Mouse (Mus musculus): ENCODE results near the gene Slc39a11. TPM values are rescaled to one million over a fixed set of nuclear protein-coding genes. Genes with fewer than 3 reads are reported as not detected.

Slc39a11 gene
- polyA plus RNA-seq, 1 experiment from 2014 or later = 38.5 TPM

- H3K9me3 ChIP-seq (replicated peaks; ENCODE audit: control insufficient read depth, low read length, poor library complexity, severe bottlenecking) = no peaks in the 10 kb centered on the region
- WGBS = 85% methylated on average over 8 of the region's 8 CpGs
- H3K36me3 ChIP-seq (ENCODE audit: control insufficient read depth, insufficient read depth, low read length) = no peaks in the 10 kb centered on the region
- no peak overlapping the region for H3K4me2 ChIP-seq (ENCODE audit: low read length)
- H3K4me1 ChIP-seq (ENCODE audit: control insufficient read depth, insufficient read depth, low read length) = peaks cover 3% of the 10 kb centered on the region; the same call in 1 of the 2 replicates
- ATAC-seq = no peak
- no peak overlapping the region for H3K4me3 ChIP-seq (ENCODE audit: low read depth, low read length)
- H3K27me3 ChIP-seq (ENCODE audit: control insufficient read depth, insufficient read depth, low read depth, low read length) = no peaks in the 10 kb centered on the region
- no peak overlapping the region for H3K27ac ChIP-seq (ENCODE audit: low read length)
- no peak overlapping the region for H3K9ac ChIP-seq (ENCODE audit: low read depth, low read length)
Measured at GRCm38 (mm10) chr11:113274037-113274436, 375.8 kb downstream of the Slc39a11 start.

- Histone ChIP-seq H3K4me1 (ENCODE audit: control insufficient read depth, insufficient read depth, low read length) (no peaks in the 10 kb centered on the region; the same call in 1 of the 2 replicates), H3K9me3 (replicated peaks; ENCODE audit: control insufficient read depth, low read length, poor library complexity, severe bottlenecking) (no peaks in the 10 kb centered on the region), H3K4me3 (ENCODE audit: low read depth, low read length) (no peak overlapping the region), H3K36me3 (ENCODE audit: control insufficient read depth, insufficient read depth, low read length) (no peaks in the 10 kb centered on the region), H3K9ac (ENCODE audit: low read depth, low read length) (no peak overlapping the region), H3K27ac (ENCODE audit: low read length) (no peak overlapping the region), H3K4me2 (ENCODE audit: low read length) (no peak overlapping the region), H3K27me3 (ENCODE audit: control insufficient read depth, insufficient read depth, low read depth, low read length) (no peaks in the 10 kb centered on the region)
- 60% methylated on average over 6 of the region's 6 CpGs for WGBS
- no peak for ATAC-seq
Measured at GRCm38 (mm10) chr11:113271857-113272256, 378.0 kb downstream of the Slc39a11 start.

- H3K27me3 ChIP-seq (ENCODE audit: control insufficient read depth, insufficient read depth, low read depth, low read length) = no peaks in the 10 kb centered on the region
- no peaks in the 10 kb centered on the region for H3K9me3 ChIP-seq (replicated peaks; ENCODE audit: control insufficient read depth, low read length, poor library complexity, severe bottlenecking)
- no peak overlapping the region for H3K9ac ChIP-seq (ENCODE audit: low read depth, low read length)
- H3K4me3 ChIP-seq (ENCODE audit: low read depth, low read length) = no peak overlapping the region
- H3K4me2 ChIP-seq (ENCODE audit: low read length) = no peak overlapping the region
- 94% methylated on average over 8 of the region's 8 CpGs for WGBS
- no peak for ATAC-seq
- no peaks in the 10 kb centered on the region for H3K36me3 ChIP-seq (ENCODE audit: control insufficient read depth, insufficient read depth, low read length)
- no peaks in the 10 kb centered on the region; the same call in 1 of the 2 replicates for H3K4me1 ChIP-seq (ENCODE audit: control insufficient read depth, insufficient read depth, low read length)
- H3K27ac ChIP-seq (ENCODE audit: low read length) = no peak overlapping the region
Measured at GRCm38 (mm10) chr11:113268831-113269319, 381.0 kb downstream of the Slc39a11 start.

DNA sequence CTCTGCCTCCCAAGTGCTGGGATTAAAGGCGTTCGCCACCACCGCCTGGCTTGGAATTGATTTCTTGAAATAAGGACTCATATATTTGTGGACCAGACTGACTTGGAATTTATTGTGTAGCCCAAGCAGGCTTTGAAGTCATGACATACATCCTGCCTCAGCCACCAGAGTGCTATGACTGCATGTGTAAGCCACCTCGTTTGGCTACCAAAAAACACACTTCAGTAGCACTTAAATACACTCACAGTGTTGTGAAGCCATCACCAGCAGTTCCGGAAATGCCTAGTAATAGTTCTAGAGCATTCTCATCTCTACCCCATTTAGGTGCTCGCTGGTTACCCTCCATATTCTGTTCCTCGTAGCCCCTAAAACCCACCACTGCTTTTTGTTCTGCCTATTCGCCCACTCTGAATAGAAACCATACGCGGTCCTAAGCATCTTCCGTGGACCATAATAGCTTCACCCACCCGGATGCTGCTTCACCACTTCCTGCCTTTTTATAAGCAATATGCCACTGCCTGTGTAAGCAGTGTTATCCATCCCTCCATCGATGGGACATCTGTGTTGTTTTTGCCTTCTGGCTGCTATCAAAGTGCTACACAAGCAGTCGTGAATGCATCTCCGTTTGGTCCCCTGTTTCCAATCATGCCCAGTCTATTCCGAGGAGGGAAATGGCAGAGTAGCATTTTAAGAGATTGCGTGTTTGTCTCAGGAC is 382.2 kb downstream of the Slc39a11 start:
- H3K4me1 ChIP-seq (ENCODE audit: control insufficient read depth, insufficient read depth, low read length) = no peaks in the 10 kb centered on the region; the same call in 1 of the 2 replicates
- H3K27me3 ChIP-seq (ENCODE audit: control insufficient read depth, insufficient read depth, low read depth, low read length) = no peaks in the 10 kb centered on the region
- ATAC-seq = no peak
- no peak overlapping the region for H3K27ac ChIP-seq (ENCODE audit: low read length)
- no peaks in the 10 kb centered on the region for H3K36me3 ChIP-seq (ENCODE audit: control insufficient read depth, insufficient read depth, low read length)
- no peak overlapping the region for H3K4me2 ChIP-seq (ENCODE audit: low read length)
- H3K4me3 ChIP-seq (ENCODE audit: low read depth, low read length) = no peak overlapping the region
- WGBS = 86% methylated on average over 17 of the region's 17 CpGs
- no peak overlapping the region for H3K9ac ChIP-seq (ENCODE audit: low read depth, low read length)
- no peaks in the 10 kb centered on the region for H3K9me3 ChIP-seq (replicated peaks; ENCODE audit: control insufficient read depth, low read length, poor library complexity, severe bottlenecking)

DNA sequence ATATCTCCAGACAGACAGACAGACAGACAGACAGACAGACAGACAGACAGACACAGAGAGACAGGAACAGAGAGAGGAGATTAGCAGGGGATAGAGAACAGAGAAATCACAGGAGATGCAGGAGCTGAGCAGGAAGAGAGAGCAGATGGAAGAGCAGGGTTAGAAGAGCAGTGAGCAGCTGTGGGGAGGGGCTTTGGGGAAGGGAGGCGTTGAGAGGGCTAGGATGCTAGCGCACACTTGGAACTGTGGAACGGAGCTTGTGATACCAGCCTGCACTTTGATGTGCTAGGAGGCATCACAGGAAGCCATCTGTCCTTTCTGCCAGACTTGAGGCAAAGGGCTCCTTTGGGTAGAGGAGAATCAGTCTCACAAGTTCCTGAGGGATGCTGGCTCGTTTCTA is 383.2 kb downstream of the Slc39a11 start:
- Histone ChIP-seq H3K4me1 (ENCODE audit: control insufficient read depth, insufficient read depth, low read length) (no peaks in the 10 kb centered on the region; the same call in none of the 2 replicates), H3K4me2 (ENCODE audit: low read length) (no peak overlapping the region), H3K4me3 (ENCODE audit: low read depth, low read length) (no peak overlapping the region), H3K27ac (ENCODE audit: low read length) (no peak overlapping the region), H3K27me3 (ENCODE audit: control insufficient read depth, insufficient read depth, low read depth, low read length) (no peaks in the 10 kb centered on the region), H3K9me3 (replicated peaks; ENCODE audit: control insufficient read depth, low read length, poor library complexity, severe bottlenecking) (no peaks in the 10 kb centered on the region), H3K9ac (ENCODE audit: low read depth, low read length) (no peak overlapping the region), H3K36me3 (ENCODE audit: control insufficient read depth, insufficient read depth, low read length) (no peaks in the 10 kb centered on the region)
- no peak for ATAC-seq
- 35% methylated on average over 4 of the region's 4 CpGs for WGBS

- no peaks in the 10 kb centered on the region; the same call in none of the 2 replicates for H3K4me1 ChIP-seq (ENCODE audit: control insufficient read depth, insufficient read depth, low read length)
- no peak overlapping the region for H3K4me2 ChIP-seq (ENCODE audit: low read length)
- H3K9ac ChIP-seq (ENCODE audit: low read depth, low read length) = no peak overlapping the region
- H3K9me3 ChIP-seq (replicated peaks; ENCODE audit: control insufficient read depth, low read length, poor library complexity, severe bottlenecking) = no peaks in the 10 kb centered on the region
- ATAC-seq = no peak
- WGBS = 92% methylated on average over 3 of the region's 3 CpGs
- H3K27ac ChIP-seq (ENCODE audit: low read length) = no peak overlapping the region
- no peak overlapping the region for H3K4me3 ChIP-seq (ENCODE audit: low read depth, low read length)
- no peaks in the 10 kb centered on the region for H3K27me3 ChIP-seq (ENCODE audit: control insufficient read depth, insufficient read depth, low read depth, low read length)
- no peaks in the 10 kb centered on the region for H3K36me3 ChIP-seq (ENCODE audit: control insufficient read depth, insufficient read depth, low read length)
Measured at GRCm38 (mm10) chr11:113265567-113265966, 384.3 kb downstream of the Slc39a11 start.

- no peak overlapping the region for H3K9ac ChIP-seq (ENCODE audit: low read depth, low read length)
- no peak overlapping the region for H3K4me2 ChIP-seq (ENCODE audit: low read length)
- no peaks in the 10 kb centered on the region for H3K9me3 ChIP-seq (replicated peaks; ENCODE audit: control insufficient read depth, low read length, poor library complexity, severe bottlenecking)
- no peaks in the 10 kb centered on the region for H3K27me3 ChIP-seq (ENCODE audit: control insufficient read depth, insufficient read depth, low read depth, low read length)
- WGBS = 76% methylated on average over 7 of the region's 7 CpGs
- no peak for ATAC-seq
- H3K4me1 ChIP-seq (ENCODE audit: control insufficient read depth, insufficient read depth, low read length) = no peaks in the 10 kb centered on the region; the same call in none of the 2 replicates
- no peak overlapping the region for H3K4me3 ChIP-seq (ENCODE audit: low read depth, low read length)
- no peaks in the 10 kb centered on the region for H3K36me3 ChIP-seq (ENCODE audit: control insufficient read depth, insufficient read depth, low read length)
- H3K27ac ChIP-seq (ENCODE audit: low read length) = no peak overlapping the region
Measured at GRCm38 (mm10) chr11:113263971-113264370, 385.9 kb downstream of the Slc39a11 start.

DNA sequence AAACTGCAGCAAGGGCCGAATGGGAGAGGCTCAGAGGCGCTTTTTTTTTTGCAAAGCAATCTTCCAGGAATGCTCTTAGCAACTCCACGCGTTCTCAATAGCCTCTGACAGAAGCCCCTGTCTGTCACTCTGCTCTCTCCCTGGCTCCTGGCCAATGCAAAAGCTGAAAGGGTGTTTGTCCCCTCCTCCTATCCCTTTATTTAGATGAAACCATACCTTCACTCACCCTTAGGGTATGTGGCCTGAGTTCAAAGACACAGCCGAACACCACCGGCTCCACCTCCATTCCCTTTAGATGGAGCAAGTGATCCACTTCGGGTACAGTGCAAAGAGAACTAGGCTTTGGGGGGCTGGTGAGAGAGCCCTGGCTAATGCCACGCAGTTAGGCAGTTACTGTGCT is 387.8 kb downstream of the Slc39a11 start:
- no peak for ATAC-seq
- Histone ChIP-seq H3K4me3 (ENCODE audit: low read depth, low read length) (no peak overlapping the region), H3K4me2 (ENCODE audit: low read length) (no peak overlapping the region), H3K9ac (ENCODE audit: low read depth, low read length) (no peak overlapping the region), H3K27ac (ENCODE audit: low read length) (no peak overlapping the region), H3K36me3 (ENCODE audit: control insufficient read depth, insufficient read depth, low read length) (no peaks in the 10 kb centered on the region), H3K4me1 (ENCODE audit: control insufficient read depth, insufficient read depth, low read length) (no peaks in the 10 kb centered on the region; the same call in none of the 2 replicates), H3K9me3 (replicated peaks; ENCODE audit: control insufficient read depth, low read length, poor library complexity, severe bottlenecking) (no peaks in the 10 kb centered on the region), H3K27me3 (ENCODE audit: control insufficient read depth, insufficient read depth, low read depth, low read length) (no peaks in the 10 kb centered on the region)
- WGBS = 26% methylated on average over 8 of the region's 8 CpGs

- Histone ChIP-seq H3K4me3 (ENCODE audit: low read depth, low read length) (no peak overlapping the region), H3K27me3 (ENCODE audit: control insufficient read depth, insufficient read depth, low read depth, low read length) (no peaks in the 10 kb centered on the region), H3K27ac (ENCODE audit: low read length) (no peak overlapping the region), H3K4me2 (ENCODE audit: low read length) (no peak overlapping the region), H3K9ac (ENCODE audit: low read depth, low read length) (no peak overlapping the region), H3K9me3 (replicated peaks; ENCODE audit: control insufficient read depth, low read length, poor library complexity, severe bottlenecking) (no peaks in the 10 kb centered on the region), H3K4me1 (ENCODE audit: control insufficient read depth, insufficient read depth, low read length) (no peaks in the 10 kb centered on the region; the same call in none of the 2 replicates), H3K36me3 (ENCODE audit: control insufficient read depth, insufficient read depth, low read length) (no peaks in the 10 kb centered on the region)
- no peak for ATAC-seq
- WGBS = 82% methylated on average over 4 of the region's 4 CpGs
Measured at GRCm38 (mm10) chr11:113261421-113261820, 388.5 kb downstream of the Slc39a11 start.

Data from midbrain, embryonic 16.5 days (tissue).